Mouse (Mus musculus) olfactory bulb, adult 2 months (tissue): ENCODE results near the gene Adss.

Source experiments
- CTCF ChIP-seq: fragments of 200-500 bp; IDR thresholded peaks from 2 replicates; pipeline ENCODE4 v1.5.1; 2012; ENCODE audit warnings: low read depth, mild to moderate bottlenecking, low read length, moderate library complexity; ENCODE audit not compliant: insufficient read depth
- POLR2A ChIP-seq: fragments of 200-500 bp; IDR thresholded peaks from 2 replicates; pipeline ENCODE4 v1.6.1; 2012; ENCODE audit warnings: mild to moderate bottlenecking, low read depth, low read length, moderate library complexity; ENCODE audit not compliant: insufficient read depth

DNA sequence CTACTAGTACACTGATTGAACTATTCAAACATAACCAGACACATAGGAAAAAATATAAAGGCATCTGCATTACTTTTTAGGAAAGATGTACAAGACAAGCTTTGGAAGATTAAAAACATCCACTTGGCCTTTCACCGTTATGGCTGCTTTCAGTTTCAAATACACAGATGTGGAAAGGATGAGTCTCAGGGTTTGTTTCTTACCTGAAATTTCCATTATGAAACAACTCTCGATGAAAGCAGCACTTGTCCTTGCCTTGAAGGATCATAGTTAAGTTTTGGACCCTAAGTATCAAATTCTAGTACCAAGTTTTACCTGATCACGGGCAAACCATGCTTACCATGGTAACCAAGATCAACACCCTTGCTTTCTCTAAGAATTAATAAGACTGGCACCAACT lies 3.5 kb downstream of the Adss start:
- TF ChIP-seq CTCF (no peak), POLR2A (no peak)
